In genomic region chr13:90424541-90424940, GRCm38 (mm10) we compare ENCODE assay signal across 23 mouse cellular contexts.
DNase-seq lines count a peak whose midpoint lies in the region; ATAC-seq and TF ChIP-seq lines count a peak whose summit lies in the region.
"Had no signal": no experiment of that assay in that cellular context is flagged by ENCODE, and none has a peak within 500 bp of the region (broad histone marks: within the 10 kb centered on the region; RNA-seq: fewer than 3 reads in every experiment).

No protein-coding gene starts in this region.

- TF ChIP-seq POLR2A in lung, adult 2 months (IDR thresholded peaks at IDR 0.05; ENCODE audit: borderline replicate concordance, extremely low read depth, low read depth, low read length) = no peak

- peak; percentile 2 to 6 for DNase-seq in cerebellum, postnatal 10 days
- DNase-seq in cerebellum, postnatal 36 days = no peak
- peak; percentile 65 for DNase-seq in lung, postnatal 0 days (ENCODE audit: low spot score)
- DNase-seq in lung, adult 2 months = no peak
- DNase-seq in lung, postnatal 25 days (ENCODE audit: low spot score) = peak; percentile 11
- no peak for DNase-seq in adrenal gland, adult 2 months
- no peak for DNase-seq in MN1 (ENCODE audit: low spot score)
- DNase-seq: adrenal gland, adult 8-10 months; adrenal gland, postnatal 14 days; adrenal gland, postnatal 36 days; B cell, adult 2 months; cerebellum, adult 11-12 months; cerebellum, adult 2 months; cerebellum, adult 9-10 months had no signal

- no peaks in the 10 kb centered on the region for H3K36me3 ChIP-seq in lung, postnatal 0 days (ENCODE audit: insufficient read depth, low read length)
- H3K36me3 ChIP-seq: embryonic facial prominence, embryonic 10.5 days; embryonic facial prominence, embryonic 12.5 days; forebrain, embryonic 10.5 days; forebrain, embryonic 12.5 days; G1E had no signal

- no peak overlapping the region for H3K4me3 ChIP-seq in lung, postnatal 0 days (ENCODE audit: low read depth, low read length)
- no peak overlapping the region for H3K4me3 ChIP-seq in lung, adult 2 months (replicated peaks; ENCODE audit: extremely low read depth, low read depth, low read length)
- H3K4me3 ChIP-seq: embryonic facial prominence, embryonic 10.5 days; embryonic facial prominence, embryonic 12.5 days; forebrain, embryonic 10.5 days; forebrain, embryonic 12.5 days had no signal

- H3K4me1 ChIP-seq in lung, postnatal 0 days (ENCODE audit: insufficient read depth, low read depth, low read length) = no peaks in the 10 kb centered on the region
- H3K4me1 ChIP-seq in lung, adult 2 months (ENCODE audit: control insufficient read depth, insufficient read depth, low read length) = no peaks in the 10 kb centered on the region
- H3K4me1 ChIP-seq: forebrain, embryonic 10.5 days; forebrain, embryonic 12.5 days had no signal

- ATAC-seq in lung, postnatal 0 days = peak; percentile 64
- ATAC-seq: CD4-positive, CD25-positive, alpha-beta regulatory T cell, adult 4 months; forebrain, embryonic 14.5 days; forebrain, embryonic 16.5 days had no signal

- TF ChIP-seq CTCF in lung, postnatal 0 days (IDR thresholded peaks at IDR 0.05) = no peak
- no peak for TF ChIP-seq CTCF in lung, adult 2 months (IDR thresholded peaks at IDR 0.05; ENCODE audit: insufficient read depth, low read length)

- no peak overlapping the region for H3K4me2 ChIP-seq in lung, postnatal 0 days (replicated peaks; ENCODE audit: low read depth, low read length)
- H3K4me2 ChIP-seq: embryonic facial prominence, embryonic 12.5 days; forebrain, embryonic 12.5 days had no signal

- no peak for TF ChIP-seq EP300 in lung, postnatal 0 days (IDR thresholded peaks at IDR 0.05)

- no peaks in the 10 kb centered on the region for H3K27me3 ChIP-seq in lung, postnatal 0 days (replicated peaks; ENCODE audit: insufficient read depth, low read length)
- H3K27me3 ChIP-seq: CH12.LX; embryonic facial prominence, embryonic 12.5 days; forebrain, embryonic 12.5 days had no signal

- H3K9me3 ChIP-seq in lung, postnatal 0 days (ENCODE audit: low read length) = no peaks in the 10 kb centered on the region
- H3K9me3 ChIP-seq: embryonic facial prominence, embryonic 12.5 days; forebrain, embryonic 10.5 days; forebrain, embryonic 12.5 days; G1E had no signal

- no peak overlapping the region for H3K9ac ChIP-seq in lung, postnatal 0 days (replicated peaks; ENCODE audit: low read depth)
- H3K9ac ChIP-seq: embryonic facial prominence, embryonic 12.5 days; forebrain, embryonic 12.5 days had no signal

- WGBS in lung, postnatal 0 days = 42% methylated on average over 5 of the region's 5 CpGs
- 35% methylated on average over 5 of the region's 5 CpGs for WGBS in lung, adult 2 months

- no peak overlapping the region for H3K27ac ChIP-seq in lung, postnatal 0 days (ENCODE audit: low read length)
- H3K27ac ChIP-seq: embryonic facial prominence, embryonic 10.5 days; embryonic facial prominence, embryonic 12.5 days; forebrain, embryonic 10.5 days; forebrain, embryonic 12.5 days had no signal

Comparison
In these comparisons a context has a peak if more than half of its experiments do, and no peak if none do; other contexts are left out.
1. DNase-seq: peak in cerebellum, postnatal 10 days (2 of 2), lung, postnatal 0 days (single experiment) and lung, postnatal 25 days (single experiment); none in cerebellum, postnatal 36 days (0 of 2), lung, adult 2 months (single experiment), adrenal gland, adult 2 months (single experiment) and MN1 (single experiment).